9 mouse cellular contexts compared by ENCODE assay signal in the genomic region with DNA sequence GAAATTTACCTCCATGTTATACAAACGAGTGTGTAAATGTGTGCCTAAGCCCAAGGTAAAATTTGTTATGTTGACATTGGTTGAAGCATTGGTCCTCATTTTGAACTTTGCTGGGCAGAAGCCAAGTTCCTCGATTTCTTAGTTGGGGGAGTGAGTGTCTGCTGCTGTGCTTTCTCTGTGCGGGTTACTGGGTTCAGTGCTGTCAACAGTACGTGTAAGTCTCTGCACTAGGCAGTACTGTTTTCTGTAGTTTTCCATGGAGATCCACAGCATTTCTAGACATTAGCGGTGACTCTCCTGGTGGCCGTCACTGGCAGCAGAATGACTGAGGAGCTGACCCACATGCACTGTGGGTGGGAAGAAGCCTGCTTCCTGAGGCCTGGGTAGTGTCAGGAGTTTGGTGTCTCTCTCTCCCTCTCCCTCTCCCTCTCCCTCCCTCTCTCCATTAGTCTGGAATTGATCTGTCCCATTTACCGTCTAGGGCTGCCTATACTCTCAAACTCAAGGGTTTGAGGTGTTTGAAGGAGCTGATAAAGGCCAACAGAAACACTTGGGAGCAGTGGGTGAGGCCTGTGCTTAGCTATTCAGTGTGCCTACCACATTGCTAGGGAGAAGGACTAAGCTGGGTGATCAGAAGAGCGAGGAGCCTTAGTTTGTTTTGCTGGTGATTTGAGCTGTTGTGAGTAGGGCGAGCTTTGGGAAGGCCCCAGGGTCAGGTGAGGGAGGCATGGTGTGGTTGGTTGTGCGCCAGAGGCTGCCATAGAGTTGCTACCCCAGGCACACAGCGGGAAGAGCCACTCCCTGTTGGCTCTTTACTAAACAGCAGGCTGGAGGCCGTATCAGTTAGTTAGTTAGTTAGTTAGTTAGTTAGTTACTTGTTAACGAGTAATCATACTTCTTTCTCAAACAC. TPM values are rescaled to one million over a fixed set of nuclear protein-coding genes. Genes with fewer than 3 reads are reported as not detected.
DNase-seq lines count a peak whose midpoint lies in the region; ATAC-seq and TF ChIP-seq lines count a peak whose summit lies in the region.
"Had no signal": no experiment of that assay in that cellular context is flagged by ENCODE, and none has a peak within 500 bp of the region (broad histone marks: within the 10 kb centered on the region; RNA-seq: fewer than 3 reads in every experiment).

No protein-coding gene starts in this region.

- no peak overlapping the region for H3K4me2 ChIP-seq in heart, embryonic 14.5 days (ENCODE audit: low read length)
- no peak overlapping the region for H3K4me2 ChIP-seq in midbrain, embryonic 13.5 days (replicated peaks)
- H3K4me2 ChIP-seq in midbrain, embryonic 14.5 days (ENCODE audit: low read length): no peak overlapping the region
- H3K4me2 ChIP-seq in intestine, postnatal 0 days (replicated peaks; ENCODE audit: low read depth): no peak overlapping the region
- H3K4me2 ChIP-seq in stomach, embryonic 14.5 days (replicated peaks; ENCODE audit: low read depth, low read length): no peak overlapping the region

- intact Hi-C loops in heart, postnatal 25 days (cut with DNase I): no loop called here

- peaks cover 8 to 23% of the 10 kb centered on the region in 2 experiments for H3K4me1 ChIP-seq in heart, embryonic 14.5 days (ENCODE audit: control insufficient read depth in 2 of 2, insufficient read depth in 2 of 2, low read length in 2 of 2)
- peaks cover 45% of the 10 kb centered on the region for H3K4me1 ChIP-seq in midbrain, embryonic 13.5 days (replicated peaks)
- H3K4me1 ChIP-seq in midbrain, embryonic 14.5 days (ENCODE audit: control insufficient read depth, insufficient read depth, low read length): peaks cover 14% of the 10 kb centered on the region
- no peaks in the 10 kb centered on the region for H3K4me1 ChIP-seq in intestine, postnatal 0 days (replicated peaks; ENCODE audit: control insufficient read depth, insufficient read depth, low read length)
- peaks cover 7% of the 10 kb centered on the region; the same call in 1 of the 2 replicates for H3K4me1 ChIP-seq in stomach, embryonic 14.5 days (ENCODE audit: control insufficient read depth, insufficient read depth, low read length)
- H3K4me1 ChIP-seq in thymus, adult 2 months (replicated peaks; ENCODE audit: control insufficient read depth, insufficient read depth, low read length): no peaks in the 10 kb centered on the region

- no peaks in the 10 kb centered on the region for H3K9me3 ChIP-seq in heart, embryonic 14.5 days (ENCODE audit: control insufficient read depth, low read length)
- H3K9me3 ChIP-seq in midbrain, embryonic 13.5 days: no peaks in the 10 kb centered on the region
- H3K9me3 ChIP-seq in midbrain, embryonic 14.5 days (ENCODE audit: control insufficient read depth, low read length): no peaks in the 10 kb centered on the region
- no peaks in the 10 kb centered on the region for H3K9me3 ChIP-seq in intestine, postnatal 0 days (ENCODE audit: control insufficient read depth)
- no peaks in the 10 kb centered on the region for H3K9me3 ChIP-seq in stomach, embryonic 14.5 days (ENCODE audit: control insufficient read depth, low read depth, low read length)
- H3K9me3 ChIP-seq: G1E had no signal

- no peak for TF ChIP-seq POLR2A in thymus, adult 2 months (IDR thresholded peaks at IDR 0.05; ENCODE audit: control insufficient read depth, extremely low read depth, insufficient read depth, low read length, poor library complexity)

- no peak overlapping the region for H3K9ac ChIP-seq in heart, embryonic 14.5 days (ENCODE audit: low read length)
- H3K9ac ChIP-seq in midbrain, embryonic 13.5 days (replicated peaks): no peak overlapping the region
- H3K9ac ChIP-seq in midbrain, embryonic 14.5 days (replicated peaks; ENCODE audit: low read length): no peak overlapping the region
- H3K9ac ChIP-seq in intestine, postnatal 0 days (ENCODE audit: low read depth, low read length): no peak overlapping the region
- H3K9ac ChIP-seq in stomach, embryonic 14.5 days (replicated peaks; ENCODE audit: low read depth, low read length): no peak overlapping the region

- ATAC-seq in heart, embryonic 14.5 days (ENCODE audit: insufficient number of reproducible peaks, insufficient read depth, low FRiP score, low read depth): peak; percentile 35; the same call in 1 of the 2 replicates
- no peak for ATAC-seq in midbrain, embryonic 13.5 days
- no peak for ATAC-seq in midbrain, embryonic 14.5 days (ENCODE audit: low FRiP score, low TSS enrichment)
- no peak for ATAC-seq in intestine, postnatal 0 days
- 0 out of 2 replicates have a peak, but pooled peaks have one; percentile 28 for ATAC-seq in stomach, embryonic 14.5 days (ENCODE audit: insufficient number of reproducible peaks, insufficient read depth, low FRiP score, low read depth)

- H3K27ac ChIP-seq in heart, embryonic 14.5 days (replicated peaks in 1 of 2; ENCODE audit: control insufficient read depth in 1 of 2, insufficient read depth in 1 of 2, low read depth in 2 of 2, low read length in 2 of 2): peak overlapping the region in 1 of 2 experiments; percentile 40; a peak in 2 of 4 replicates
- peak overlapping the region; percentile 36 for H3K27ac ChIP-seq in midbrain, embryonic 13.5 days
- H3K27ac ChIP-seq in midbrain, embryonic 14.5 days (replicated peaks; ENCODE audit: low read depth, low read length): no peak overlapping the region
- H3K27ac ChIP-seq in intestine, postnatal 0 days (ENCODE audit: low read depth, low read length): no peak overlapping the region
- H3K27ac ChIP-seq in stomach, embryonic 14.5 days (ENCODE audit: low read length): peak overlapping the region; percentile 36; the same call in 1 of the 2 replicates
- H3K27ac ChIP-seq in thymus, adult 2 months (ENCODE audit: control insufficient read depth, insufficient read depth, low read length): no peak overlapping the region

- TF ChIP-seq CTCF in intestine, postnatal 0 days (IDR thresholded peaks at IDR 0.05; ENCODE audit: low read depth): 0 out of 2 replicates have a peak, but pooled peaks have one; percentile 3
- no peak for TF ChIP-seq CTCF in thymus, adult 2 months (IDR thresholded peaks at IDR 0.05; ENCODE audit: borderline replicate concordance, control insufficient read depth, extremely low read depth, insufficient read depth, low read length, poor library complexity)

- no peaks in the 10 kb centered on the region for H3K27me3 ChIP-seq in heart, embryonic 14.5 days (ENCODE audit: control insufficient read depth, insufficient read depth, low read length)
- H3K27me3 ChIP-seq in midbrain, embryonic 13.5 days: no peaks in the 10 kb centered on the region
- no peaks in the 10 kb centered on the region for H3K27me3 ChIP-seq in midbrain, embryonic 14.5 days (ENCODE audit: control insufficient read depth, insufficient read depth, low read length)
- H3K27me3 ChIP-seq in intestine, postnatal 0 days (replicated peaks; ENCODE audit: control insufficient read depth, insufficient read depth, low read length): no peaks in the 10 kb centered on the region
- no peaks in the 10 kb centered on the region for H3K27me3 ChIP-seq in stomach, embryonic 14.5 days (ENCODE audit: control insufficient read depth, insufficient read depth, low read length)
- H3K27me3 ChIP-seq in thymus, adult 2 months (ENCODE audit: control insufficient read depth, insufficient read depth, low read length): no peaks in the 10 kb centered on the region

- WGBS in heart, embryonic 14.5 days: 43% methylated on average over 13 of the region's 13 CpGs
- 83% methylated on average over 13 of the region's 13 CpGs for WGBS in midbrain, embryonic 13.5 days
- WGBS in midbrain, embryonic 14.5 days: 79% methylated on average over 13 of the region's 13 CpGs
- 65% methylated on average over 13 of the region's 13 CpGs for WGBS in intestine, postnatal 0 days
- 44% methylated on average over 13 of the region's 13 CpGs for WGBS in stomach, embryonic 14.5 days
- WGBS in thymus, adult 2 months: 92% methylated on average over 13 of the region's 13 CpGs

- peaks cover 28% of the 10 kb centered on the region for H3K36me3 ChIP-seq in heart, embryonic 14.5 days (ENCODE audit: control insufficient read depth, insufficient read depth, low read length)
- H3K36me3 ChIP-seq in midbrain, embryonic 13.5 days: peaks cover 11% of the 10 kb centered on the region
- no peaks in the 10 kb centered on the region for H3K36me3 ChIP-seq in midbrain, embryonic 14.5 days (ENCODE audit: control insufficient read depth, insufficient read depth, low read length)
- peaks cover 20% of the 10 kb centered on the region; the same call in 1 of the 2 replicates for H3K36me3 ChIP-seq in intestine, postnatal 0 days (ENCODE audit: control insufficient read depth, insufficient read depth)
- H3K36me3 ChIP-seq in stomach, embryonic 14.5 days (ENCODE audit: control insufficient read depth, insufficient read depth, low read length): peaks cover 2% of the 10 kb centered on the region
- H3K36me3 ChIP-seq in thymus, adult 2 months (ENCODE audit: control insufficient read depth, insufficient read depth, low read length): no peaks in the 10 kb centered on the region; the same call in 1 of the 2 replicates

- no peak for DNase-seq in heart, postnatal 25 days (ENCODE audit: low spot score)
- no peak for DNase-seq in midbrain, embryonic 14.5 days
- DNase-seq in thymus, adult 2 months: no peak
- DNase-seq in right cerebral cortex, postnatal 4 days: no peak

- H3K4me3 ChIP-seq in heart, embryonic 14.5 days (ENCODE audit: control insufficient read depth in 1 of 2, insufficient read depth in 1 of 2, low read depth in 1 of 2, low read length in 2 of 2): no peak overlapping the region
- no peak overlapping the region for H3K4me3 ChIP-seq in midbrain, embryonic 13.5 days (replicated peaks)
- H3K4me3 ChIP-seq in midbrain, embryonic 14.5 days (replicated peaks; ENCODE audit: low read depth, low read length): no peak overlapping the region
- no peak overlapping the region for H3K4me3 ChIP-seq in intestine, postnatal 0 days (ENCODE audit: low read depth, low read length)
- no peak overlapping the region for H3K4me3 ChIP-seq in stomach, embryonic 14.5 days (ENCODE audit: low read depth, low read length)
- no peak overlapping the region for H3K4me3 ChIP-seq in thymus, adult 2 months (ENCODE audit: control insufficient read depth, insufficient read depth, low read length)

RNA-seq across cellular contexts. Expression of a gene that starts 45.8 kb away (rescaled TPM):
- 24.9 and 25.1 TPM in 2 replicates for polyA plus RNA-seq in heart, embryonic 14.5 days (2014; fragmentation: Nextera tagmentation; extraction: Ambion mirVana)
- total RNA-seq in heart, postnatal 25 days (2021): 10 to 100 TPM; 44.1 to 48.1 TPM
- 50.1 and 55.5 TPM in 2 replicates for polyA plus RNA-seq in midbrain, embryonic 13.5 days (2015; fragmentation: Nextera tagmentation; extraction: Ambion mirVana)
- polyA plus RNA-seq in midbrain, embryonic 14.5 days (2014; fragmentation: Nextera tagmentation; extraction: Ambion mirVana): 48.4 and 63.0 TPM in 2 replicates
- 11.9 and 12.5 TPM in 2 replicates for polyA plus RNA-seq in intestine, postnatal 0 days (2015; fragmentation: Nextera tagmentation; extraction: Ambion mirVana)
- 43.1 and 43.3 TPM in 2 replicates for polyA plus RNA-seq in stomach, embryonic 14.5 days (2014; fragmentation: Nextera tagmentation; extraction: Ambion mirVana)
- polyA plus RNA-seq in thymus, adult 2 months (2012; rRNA removed): 72.1 TPM in 2 replicates

Comparison
In these comparisons a context has a peak if more than half of its experiments do, and no peak if none do; other contexts are left out.
1. H3K27ac ChIP-seq: peak in midbrain, embryonic 13.5 days (single experiment) and stomach, embryonic 14.5 days (single experiment); none in midbrain, embryonic 14.5 days (single experiment), intestine, postnatal 0 days (single experiment) and thymus, adult 2 months (single experiment).
2. ATAC-seq: peak in heart, embryonic 14.5 days (single experiment) and stomach, embryonic 14.5 days (single experiment); none in midbrain, embryonic 13.5 days (single experiment), midbrain, embryonic 14.5 days (single experiment) and intestine, postnatal 0 days (single experiment).